Mouse (Mus musculus): Measurements from ENCODE around the gene Awat2.
A peak's percentile ranks its signal among the peaks of the same experiment; 100 is the strongest.
"Not testable (repeated sequence)": the region's sequence is repeated elsewhere in the genome, so short reads cannot be mapped to it uniquely, and the experiment has no call there.

Awat2 gene

DNA sequence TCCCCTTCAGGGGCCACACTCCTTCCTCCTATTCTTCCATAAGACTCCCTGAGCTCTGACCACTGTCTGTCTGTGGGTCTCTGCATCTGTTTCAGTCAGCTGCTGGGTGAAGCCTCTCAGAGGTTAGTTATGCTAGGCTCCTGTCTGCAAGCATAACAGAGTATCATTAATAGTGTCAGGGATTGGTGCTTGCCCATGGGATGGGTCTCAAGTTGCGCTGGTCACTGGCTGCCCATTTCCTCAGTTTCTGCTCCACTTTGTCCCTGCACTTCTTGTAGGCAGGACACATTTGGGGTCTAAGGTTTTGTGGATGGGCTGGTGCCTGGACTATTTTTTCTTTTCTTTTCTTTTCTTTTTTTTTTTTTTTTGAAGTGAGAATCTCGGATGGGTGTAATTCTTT is at the start of gene Awat2:
Gene Awat2, minus strand, starts transcription at position 101 of the 400 bp plus-strand sequence.
- not testable (repeated sequence) for DNase-seq

DNA sequence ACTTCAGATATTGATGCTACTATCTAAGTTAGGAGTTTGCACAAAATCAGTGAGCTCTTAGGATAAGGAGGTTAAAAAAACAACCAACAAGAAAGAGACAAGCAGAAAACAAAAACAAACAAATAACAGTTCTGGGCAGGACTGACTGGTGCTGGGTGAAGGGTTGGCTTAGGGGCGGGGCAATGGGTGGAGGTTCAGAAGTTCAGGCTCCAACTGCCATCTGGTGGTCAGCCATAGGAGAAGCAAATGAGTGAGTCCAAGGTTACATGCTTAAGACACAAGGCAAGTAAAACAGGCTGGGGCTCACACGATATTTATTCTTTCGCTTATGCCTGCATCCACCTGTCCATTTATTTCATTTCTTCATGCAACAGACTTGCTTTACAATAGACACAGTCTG is 37.8 kb upstream of the Awat2 start:
- DNase-seq = peak; percentile 72 to 84

- no peak for DNase-seq
These were observed 33.2 kb upstream of the Awat2 start for GRCm38 (mm10) chrX:100475569-100476223.

DNA sequence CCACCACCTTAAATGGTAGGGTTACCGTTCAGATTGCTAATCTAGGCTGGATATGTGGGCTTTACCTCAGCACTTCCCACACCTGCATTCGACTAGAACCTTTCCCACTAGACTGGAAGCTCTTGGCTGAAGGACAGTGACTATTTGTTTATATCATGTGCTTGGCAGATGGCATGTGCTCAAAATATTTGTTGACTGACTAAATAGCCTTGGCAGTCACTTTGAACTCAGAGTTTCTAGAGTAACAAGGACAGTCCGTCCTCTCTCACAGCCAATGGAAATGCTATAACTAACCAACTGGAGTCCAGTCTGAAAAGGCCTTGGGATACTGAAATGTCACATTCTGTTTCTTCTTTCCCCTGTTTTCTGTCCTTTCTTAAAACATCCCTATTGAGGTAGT is 29.0 kb upstream of the Awat2 start:
- DNase-seq = peak in 1 of 2 experiments; percentile 4

GRCm38 (mm10) chrX:100470126-100470525 is 27.6 kb upstream of the Awat2 start:
- DNase-seq = peak in 1 of 2 experiments; percentile 26

DNA sequence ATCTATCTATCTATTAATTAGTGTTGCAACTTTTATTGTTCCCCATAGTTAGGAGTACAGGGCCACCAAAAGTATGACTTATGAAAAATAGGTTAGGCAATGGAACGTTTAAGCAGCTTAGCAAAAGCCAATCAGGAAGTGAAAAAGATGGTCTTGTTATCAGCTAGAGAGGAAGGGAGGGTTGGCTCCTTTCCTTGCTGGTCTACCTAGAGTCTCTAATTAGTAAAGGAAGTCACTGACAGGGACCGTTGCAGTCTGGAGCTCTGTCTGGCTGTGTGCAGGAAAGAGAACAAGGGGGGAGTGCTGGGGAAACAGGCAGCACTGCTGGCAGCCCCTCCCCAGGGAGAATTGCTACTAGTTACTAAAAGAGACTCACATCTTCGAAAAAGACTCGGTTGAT is 25.5 kb upstream of the Awat2 start:
- no peak for DNase-seq

DNA sequence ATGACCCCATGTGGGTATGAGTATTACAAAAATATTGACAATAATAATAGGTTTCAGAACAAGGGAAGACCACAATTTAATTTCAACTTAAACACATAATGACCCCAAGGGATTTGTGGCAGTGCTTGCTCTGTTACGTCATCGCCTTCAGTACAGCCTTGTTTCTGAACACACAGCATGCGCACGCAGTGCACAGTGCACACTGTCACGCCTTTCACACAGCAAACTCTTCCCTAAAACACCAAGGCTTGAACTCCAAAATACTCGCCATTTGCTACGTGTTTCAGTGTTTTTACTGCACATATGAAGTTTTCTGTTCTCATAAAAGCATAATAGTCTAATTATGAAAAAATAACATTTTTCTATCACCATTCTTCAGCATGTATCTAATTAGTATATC is 1.0 kb upstream of the Awat2 start:
- no peak for DNase-seq

GRCm38 (mm10) chrX:100432311-100432710 is 10.2 kb downstream of the Awat2 start:
- DNase-seq = no peak

DNA sequence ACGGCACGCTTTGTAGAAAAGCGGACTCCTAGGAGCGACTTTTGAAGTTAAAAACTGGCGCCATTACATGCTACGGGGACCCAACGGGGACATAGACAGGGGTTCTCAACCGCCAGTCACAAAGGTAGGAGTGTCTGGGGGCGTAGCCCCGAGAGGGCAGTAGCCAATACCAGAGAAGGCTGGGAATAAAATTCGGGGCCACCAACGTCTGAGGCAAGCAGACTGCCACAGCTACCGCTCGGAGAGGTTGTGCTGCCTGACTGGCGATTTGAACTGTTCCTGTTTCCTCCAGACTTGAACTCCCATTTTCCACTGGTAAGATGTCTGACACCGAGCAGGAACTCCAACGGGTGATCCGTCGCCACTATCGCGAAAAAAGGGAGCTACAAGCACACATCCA is 13.8 kb downstream of the Awat2 start, which contains the start of gene Otud6a:
Gene Otud6a, plus strand, starts transcription at position 321 of the 400 bp plus-strand sequence.
- no peak for DNase-seq

DNA sequence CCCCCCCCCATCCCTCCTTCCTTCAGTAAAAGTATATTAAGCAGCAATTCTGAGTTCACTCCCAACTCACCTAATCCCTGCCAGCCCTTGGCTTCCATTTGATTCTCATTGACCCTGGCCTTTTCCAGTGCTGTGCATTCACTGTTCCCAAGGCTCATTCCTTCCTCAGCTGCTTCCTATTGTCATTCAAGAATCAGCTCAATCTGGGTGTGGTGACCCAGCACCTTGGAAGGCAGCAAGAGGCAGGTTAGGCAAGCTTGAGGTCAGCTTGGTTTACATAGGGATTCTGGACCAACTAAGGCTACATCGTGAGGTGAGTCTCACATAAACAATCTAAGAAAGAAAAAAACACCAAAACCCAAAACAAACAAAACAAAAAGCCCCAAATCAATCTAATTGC is 33.3 kb downstream of the Awat2 start:
- no peak for DNase-seq

DNA sequence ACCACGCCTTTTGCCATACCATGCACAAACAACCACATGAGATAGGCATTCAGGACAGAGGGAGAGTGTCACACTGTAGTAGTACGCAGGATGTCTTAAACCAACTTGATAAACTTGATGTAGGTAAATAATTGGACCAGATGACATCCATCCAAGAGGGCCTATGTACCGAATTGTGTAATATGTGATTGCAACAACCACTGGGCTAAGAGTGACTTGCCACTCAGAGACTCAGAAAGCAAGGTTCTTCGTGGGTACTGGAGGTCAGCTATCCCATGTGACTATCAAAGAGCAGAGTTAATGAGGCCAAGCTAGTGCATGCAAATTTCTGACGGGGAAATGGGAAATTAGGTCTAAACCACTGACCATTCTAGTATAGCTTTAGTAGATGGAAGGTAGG is 40.9 kb downstream of the Awat2 start:
- no peak for DNase-seq

DNA sequence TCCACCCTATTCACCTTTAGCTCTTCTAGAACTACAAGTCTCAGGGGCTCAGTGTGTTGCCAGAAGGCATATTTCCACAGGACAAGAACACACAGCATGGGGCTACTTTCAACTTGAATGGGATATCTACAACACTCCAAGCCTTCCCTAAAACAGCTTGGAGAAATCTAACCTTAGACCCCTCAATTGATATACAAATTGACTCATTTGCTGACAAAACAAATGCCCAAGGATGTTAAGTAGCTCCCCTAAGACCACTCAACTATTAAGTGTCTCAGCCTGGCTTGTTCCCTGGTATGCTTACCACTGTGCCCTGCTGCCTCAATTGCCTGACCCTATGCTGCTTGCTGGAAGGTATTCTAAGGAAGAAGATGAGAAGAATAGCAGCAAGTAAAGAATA is 41.6 kb downstream of the Awat2 start:
- DNase-seq = no peak

- peak in 1 of 2 experiments; percentile 21 for DNase-seq
These were observed 47.5 kb downstream of the Awat2 start for GRCm38 (mm10) chrX:100395026-100395425.

DNA sequence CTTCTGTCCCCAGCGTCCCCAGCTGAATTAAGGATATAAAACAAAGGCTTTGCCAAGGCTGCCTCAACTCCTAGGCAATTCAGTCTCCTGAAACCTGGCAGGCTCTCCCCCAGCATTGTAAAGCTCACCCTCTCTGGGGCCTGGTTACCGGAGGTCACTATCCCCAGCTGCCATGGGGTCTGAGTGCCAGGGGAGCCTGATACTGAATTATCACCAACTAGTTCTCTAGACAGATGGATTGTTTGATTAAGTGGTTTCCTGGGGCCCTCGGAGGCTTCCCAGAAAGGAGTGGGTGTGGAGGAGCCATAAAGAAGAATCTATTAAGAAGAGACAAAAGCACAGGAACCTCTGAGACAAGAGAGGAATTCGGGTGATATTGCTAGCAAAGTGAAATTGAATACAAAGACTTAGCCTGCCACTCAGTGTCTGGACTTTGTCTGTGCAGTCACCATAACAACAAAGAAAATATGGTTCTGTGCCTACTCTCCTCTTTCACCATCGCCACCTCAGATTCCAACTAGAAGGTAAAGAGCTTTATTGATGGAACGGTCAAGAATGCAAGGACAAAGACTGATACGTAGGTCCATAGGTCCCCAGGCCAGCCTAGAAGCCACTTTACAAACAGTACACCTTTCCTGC is 48.2 kb downstream of the Awat2 start:
- no peak for DNase-seq

DNA sequence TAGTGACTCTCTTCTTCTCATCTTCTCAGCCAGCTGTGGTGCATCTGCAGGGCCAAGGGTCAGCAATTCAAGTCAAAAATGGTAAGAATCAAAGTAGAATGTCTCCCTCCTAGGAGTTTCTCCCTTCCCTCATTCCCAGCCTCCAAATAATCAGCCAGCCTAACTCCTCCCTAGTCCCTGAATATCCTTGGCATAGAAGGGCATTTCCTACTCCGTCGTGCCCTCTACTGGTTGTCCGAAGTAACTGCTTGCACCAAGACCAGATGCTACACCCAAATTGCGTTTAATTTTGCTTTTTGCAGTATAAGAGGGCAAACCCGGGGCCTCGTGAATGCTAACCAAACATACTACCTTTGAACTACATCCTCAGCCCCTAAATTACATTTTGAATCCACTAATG is 50.2 kb downstream of the Awat2 start:
- peak; percentile 16 to 51 for DNase-seq

- no peak for DNase-seq
These were observed 52.6 kb downstream of the Awat2 start for GRCm38 (mm10) chrX:100389887-100390286.

GRCm38 (mm10) chrX:100356974-100357373 is 85.5 kb downstream of the Awat2 start:
- DNase-seq = no peak

All from kidney, postnatal 36 days (tissue).